Mouse (Mus musculus) cerebellum, adult 2 months (tissue): ENCODE data around the gene C5ar2.

Source experiments
- CTCF ChIP-seq: fragments of 200-500 bp; IDR thresholded peaks from 2 replicates; pipeline ENCODE4 v1.5.1; 2011; ENCODE audit warnings: low read depth, mild to moderate bottlenecking, control low read depth, low read length, moderate library complexity, borderline replicate concordance; ENCODE audit not compliant: insufficient read depth
- POLR2A ChIP-seq: fragments of 200-500 bp; IDR thresholded peaks from 2 replicates; pipeline ENCODE4 v1.6.1; 2011; ENCODE audit warnings: low read length, control low read depth, borderline replicate concordance; ENCODE audit not compliant: insufficient read depth

DNA sequence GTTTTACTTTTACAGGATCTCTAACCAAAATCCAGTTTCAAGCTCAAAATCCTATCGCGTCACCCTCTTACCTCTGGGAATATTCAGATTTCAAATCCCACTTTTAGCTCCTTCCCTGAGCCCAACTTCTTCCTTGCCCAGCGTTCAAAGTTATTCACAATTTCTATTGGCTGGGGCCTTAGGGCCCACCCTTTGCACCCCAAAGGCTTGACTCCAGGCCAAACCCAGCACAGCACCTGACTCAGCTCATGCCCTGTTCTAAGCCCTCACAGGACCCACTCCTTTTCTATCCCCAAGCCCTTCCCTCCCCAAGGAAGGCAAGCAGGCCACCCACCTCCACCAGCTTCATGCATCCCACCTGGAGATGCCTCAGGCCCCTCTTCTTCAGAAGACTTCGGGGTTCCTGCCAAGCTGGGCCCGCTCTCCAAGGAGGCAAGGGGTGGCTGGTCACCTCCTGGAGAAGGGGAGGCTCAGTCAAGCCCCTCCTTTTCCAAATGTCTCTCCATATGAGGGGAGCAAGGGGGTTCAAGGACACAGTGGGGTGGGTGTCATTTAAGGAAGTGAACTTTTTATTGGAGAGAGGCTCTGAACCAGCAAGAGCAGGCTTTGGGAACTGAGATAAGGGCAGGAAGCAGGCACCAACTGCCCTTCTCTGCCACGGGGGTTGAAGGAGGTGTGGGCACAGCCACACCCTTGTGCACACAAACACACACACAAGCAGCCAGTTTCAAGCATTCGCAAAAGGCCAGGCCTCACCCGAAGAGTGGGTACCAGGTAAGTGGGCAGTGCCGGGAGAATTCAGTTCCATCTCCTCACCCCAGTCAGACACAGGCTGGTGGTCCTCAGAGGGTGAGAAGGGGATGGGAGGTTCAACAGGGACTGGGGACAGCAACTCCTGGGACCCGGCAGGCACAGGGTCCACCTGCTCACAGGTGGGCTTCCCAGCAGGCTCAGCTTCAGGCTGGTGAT, 31.3 kb upstream of the C5ar2 start:
- TF ChIP-seq CTCF (no peak), POLR2A (no peak)
